Mouse (Mus musculus) forebrain, embryonic 15.5 days (tissue): ENCODE measurements at regions not wholly inside any gene's neighbourhood (a gene's known extent, or its start where the extent isn't known, plus 50 kb on each side); places are given as distances from the start of the nearest gene placed in this dataset.

Experiments
- ATAC-seq: fragments of 200-750 bp; cut with Nextera tagmentation; replicated peaks from 2 replicates; pipeline ENCODE4 v1.8.0; 2017; ENCODE audit warnings: mild to moderate bottlenecking, moderate TSS enrichment, moderate library complexity
- H3K27ac ChIP-seq: fragments of 300-500 bp; sonication (generic); replicated peaks from 2 replicates; pipeline ENCODE4 v1.5.1; 2015; ENCODE audit warnings: mild to moderate bottlenecking, inconsistent platforms
- H3K27me3 ChIP-seq: fragments of 300-500 bp; sonication (generic); 2 replicates; pipeline ENCODE4 v1.6.1; 2015; ENCODE audit warnings: inconsistent platforms
- H3K36me3 ChIP-seq: fragments of 300-500 bp; sonication (generic); 2 replicates; pipeline ENCODE4 v1.6.1; 2015; ENCODE audit warnings: mild to moderate bottlenecking, inconsistent platforms
- H3K4me1 ChIP-seq: fragments of 300-500 bp; sonication (generic); 2 replicates; pipeline ENCODE4 v1.6.1; 2015; ENCODE audit warnings: inconsistent platforms
- H3K4me2 ChIP-seq: fragments of 300-500 bp; sonication (generic); replicated peaks from 2 replicates; pipeline ENCODE4 v1.6.1; 2015; ENCODE audit warnings: mild to moderate bottlenecking, inconsistent platforms
- H3K4me3 ChIP-seq: fragments of 300-500 bp; sonication (generic); 2 replicates; pipeline ENCODE4 v1.5.1; 2015; ENCODE audit warnings: mild to moderate bottlenecking, inconsistent platforms
- H3K9ac ChIP-seq: fragments of 300-500 bp; sonication (generic); replicated peaks from 2 replicates; pipeline ENCODE4 v1.6.1; 2015; ENCODE audit warnings: mild to moderate bottlenecking, inconsistent platforms
- H3K9me3 ChIP-seq: fragments of 300-500 bp; sonication (generic); 2 replicates; pipeline ENCODE4 v1.6.1; 2016; ENCODE audit warnings: inconsistent platforms
- WGBS: fragments of 180-500 bp; shearing (Covaris S2); methylation state at CpG from one replicate; pipeline ENCODE4 v1.1.7; 2015; ENCODE audit warnings: mixed read lengths; 5-methylcytosine and 5-hydroxymethylcytosine counted together

DNA sequence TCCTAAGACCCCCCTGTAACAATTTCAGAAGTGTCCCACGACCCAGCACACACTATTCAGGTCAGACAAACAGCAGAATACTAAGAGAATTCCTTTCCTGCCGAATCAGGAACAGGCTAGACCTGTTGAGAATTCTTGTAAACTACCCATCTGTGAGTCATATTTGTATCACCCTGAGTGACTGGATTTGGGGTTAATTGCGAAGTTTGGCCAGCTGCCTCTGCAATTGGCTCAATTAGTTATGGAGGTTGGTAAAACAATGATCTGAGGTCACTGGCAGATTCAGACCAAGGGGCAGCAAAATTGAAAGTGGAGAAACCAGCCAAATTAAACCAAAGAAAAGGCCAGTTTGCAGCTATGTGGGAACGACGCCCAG lies 157.5 kb upstream of the Cdyl start:
- Histone ChIP-seq H3K36me3 (no peaks in the 10 kb centered on the region), H3K4me1 (peaks cover 26% of the 10 kb centered on the region), H3K9ac (no peak overlapping the region), H3K27ac (peak overlapping the region; percentile 15), H3K4me3 (no peak overlapping the region), H3K4me2 (no peak overlapping the region; the same call in 1 of the 2 replicates), H3K27me3 (no peaks in the 10 kb centered on the region), H3K9me3 (no peaks in the 10 kb centered on the region)
- 27% methylated on average over 5 of the region's 5 CpGs for WGBS
- ATAC-seq, result peak; percentile 73

DNA sequence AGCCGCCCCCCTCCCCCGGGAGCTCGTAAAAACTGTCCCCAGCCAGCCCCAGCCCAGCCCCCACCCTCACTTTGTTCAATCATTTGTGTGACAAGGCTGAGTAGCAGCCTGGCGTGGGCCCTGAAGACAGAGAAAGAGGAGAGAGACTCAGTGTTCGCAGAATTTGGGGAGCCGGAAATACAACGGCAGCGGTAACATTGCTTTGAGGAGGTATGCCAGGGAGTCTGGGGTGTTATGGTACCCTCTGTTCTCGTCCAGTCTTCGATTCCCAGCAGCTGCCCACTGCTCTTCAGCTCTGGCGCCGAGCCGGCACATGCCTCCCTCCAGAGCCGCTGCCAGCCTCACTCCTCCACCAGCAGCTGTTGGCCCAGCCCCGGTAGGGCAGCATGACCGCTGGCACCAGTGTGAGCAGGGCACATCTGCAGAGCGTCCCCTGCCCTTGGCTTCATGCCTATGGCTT lies 156.2 kb upstream of the Cdyl start:
- H3K27me3 ChIP-seq, result no peaks in the 10 kb centered on the region
- no peaks in the 10 kb centered on the region for H3K36me3 ChIP-seq
- H3K4me2 ChIP-seq, result peak overlapping the region; percentile 26
- H3K9me3 ChIP-seq, result no peaks in the 10 kb centered on the region
- peaks cover 26% of the 10 kb centered on the region for H3K4me1 ChIP-seq
- WGBS, result 41% methylated on average over 17 of the region's 17 CpGs
- ATAC-seq, result peak; percentile 79
- no peak overlapping the region for H3K27ac ChIP-seq
- no peak overlapping the region for H3K4me3 ChIP-seq
- H3K9ac ChIP-seq, result no peak overlapping the region

DNA sequence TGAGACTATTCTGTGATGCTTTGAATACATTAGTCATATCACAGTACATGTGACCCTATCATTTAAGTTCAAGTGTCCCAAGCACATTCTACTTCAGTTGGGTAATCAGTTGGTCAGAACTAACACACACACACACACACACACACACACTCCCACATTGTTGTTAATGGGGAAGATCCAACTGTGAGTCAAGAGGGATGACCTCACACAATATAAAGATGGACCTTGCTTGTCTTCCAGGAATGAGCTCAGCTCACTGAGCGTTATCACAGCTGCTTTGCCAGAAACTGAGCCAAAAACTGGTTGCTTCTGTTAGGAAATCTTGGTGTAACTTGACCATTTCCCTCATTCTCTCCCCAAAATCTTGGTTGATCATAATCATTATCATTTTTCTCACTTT lies 152.4 kb upstream of the Cdyl start:
- no peaks in the 10 kb centered on the region for H3K36me3 ChIP-seq
- H3K4me1 ChIP-seq, result peaks cover 14% of the 10 kb centered on the region
- WGBS, result 72% methylated on average over 1 of the region's 1 CpGs
- no peak overlapping the region for H3K27ac ChIP-seq
- no peak for ATAC-seq
- no peaks in the 10 kb centered on the region for H3K9me3 ChIP-seq
- no peaks in the 10 kb centered on the region for H3K27me3 ChIP-seq
- no peak overlapping the region for H3K4me2 ChIP-seq
- H3K9ac ChIP-seq, result no peak overlapping the region
- H3K4me3 ChIP-seq, result no peak overlapping the region

DNA sequence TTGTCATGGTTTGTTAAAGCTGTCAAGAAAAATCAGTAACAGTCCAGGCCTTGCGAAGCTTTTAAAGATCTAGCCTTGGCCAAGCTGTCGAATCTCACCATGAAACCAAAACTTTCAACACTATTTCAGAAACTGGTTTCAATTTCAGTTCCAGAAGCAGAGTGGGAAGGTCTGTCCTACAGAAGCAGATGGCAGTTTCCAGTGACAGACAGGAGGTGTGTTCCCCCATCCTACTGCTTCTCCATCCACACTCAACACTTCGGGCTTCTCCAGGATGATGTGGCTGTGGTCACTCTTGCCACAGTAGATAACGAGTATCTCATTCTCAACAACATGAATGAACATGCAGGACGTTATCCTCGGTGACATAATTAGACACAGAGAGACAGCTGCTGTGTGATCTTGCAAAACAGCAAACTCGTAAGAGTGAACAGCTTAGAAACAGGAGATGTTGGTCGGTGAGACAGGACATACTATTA lies 147.6 kb upstream of the Cdyl start:
- ATAC-seq, result no peak
- H3K4me1 ChIP-seq, result no peaks in the 10 kb centered on the region
- no peaks in the 10 kb centered on the region for H3K9me3 ChIP-seq
- H3K27ac ChIP-seq, result no peak overlapping the region
- 72% methylated on average over 8 of the region's 8 CpGs for WGBS
- H3K4me2 ChIP-seq, result no peak overlapping the region
- no peak overlapping the region for H3K4me3 ChIP-seq
- H3K9ac ChIP-seq, result no peak overlapping the region
- no peaks in the 10 kb centered on the region for H3K36me3 ChIP-seq
- H3K27me3 ChIP-seq, result no peaks in the 10 kb centered on the region

DNA sequence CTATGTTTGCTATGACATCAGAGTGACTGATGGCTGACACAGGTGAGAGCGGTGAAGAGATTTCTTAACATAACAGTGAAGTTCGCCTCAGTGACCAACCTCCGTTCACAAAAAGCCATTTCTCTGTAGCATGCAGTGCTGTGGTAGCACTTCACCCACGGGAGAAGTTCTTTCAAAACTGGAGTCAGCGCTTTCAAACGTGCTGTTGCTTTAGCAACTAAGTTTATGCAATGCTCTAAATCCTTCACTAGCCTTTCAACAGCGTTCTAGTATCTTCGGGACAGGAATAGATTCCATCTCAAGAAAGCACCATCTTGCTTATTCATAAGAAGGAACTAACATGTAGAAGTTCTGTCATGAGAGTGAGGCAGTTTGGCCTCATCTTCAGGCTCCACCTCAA lies 146.5 kb upstream of the Cdyl start:
- Histone ChIP-seq H3K36me3 (no peaks in the 10 kb centered on the region), H3K9ac (no peak overlapping the region), H3K4me1 (no peaks in the 10 kb centered on the region), H3K4me3 (no peak overlapping the region), H3K4me2 (no peak overlapping the region), H3K27me3 (no peaks in the 10 kb centered on the region), H3K9me3 (no peaks in the 10 kb centered on the region), H3K27ac (no peak overlapping the region)
- ATAC-seq, result no peak
- 89% methylated on average over 8 of the region's 8 CpGs for whole genome bisulfite sequencing

DNA sequence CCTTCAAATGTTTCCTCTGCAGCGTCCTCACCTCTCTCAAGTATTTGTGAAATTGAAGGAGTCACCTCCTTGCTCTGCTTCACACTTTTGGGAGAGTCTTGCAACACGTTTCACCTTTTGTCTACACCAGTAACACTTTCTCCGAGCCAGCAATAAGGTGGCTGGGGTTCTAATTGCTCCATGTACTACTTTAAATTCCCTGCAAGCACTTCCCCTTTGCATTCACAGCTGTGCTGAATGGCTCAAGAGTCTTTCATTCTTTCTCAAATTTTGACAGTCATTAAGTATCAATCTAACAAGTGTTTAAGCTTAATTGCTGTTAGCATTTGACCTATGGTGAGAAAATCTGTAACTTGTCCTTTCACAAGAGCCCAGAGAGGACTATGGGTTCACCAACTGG lies 144.3 kb upstream of the Cdyl start:
- Histone ChIP-seq H3K4me1 (no peaks in the 10 kb centered on the region), H3K4me2 (no peak overlapping the region), H3K27ac (no peak overlapping the region), H3K9ac (no peak overlapping the region), H3K36me3 (no peaks in the 10 kb centered on the region), H3K4me3 (no peak overlapping the region), H3K9me3 (no peaks in the 10 kb centered on the region), H3K27me3 (no peaks in the 10 kb centered on the region)
- ATAC-seq, result no peak
- WGBS, result 28% methylated on average over 3 of the region's 3 CpGs

DNA sequence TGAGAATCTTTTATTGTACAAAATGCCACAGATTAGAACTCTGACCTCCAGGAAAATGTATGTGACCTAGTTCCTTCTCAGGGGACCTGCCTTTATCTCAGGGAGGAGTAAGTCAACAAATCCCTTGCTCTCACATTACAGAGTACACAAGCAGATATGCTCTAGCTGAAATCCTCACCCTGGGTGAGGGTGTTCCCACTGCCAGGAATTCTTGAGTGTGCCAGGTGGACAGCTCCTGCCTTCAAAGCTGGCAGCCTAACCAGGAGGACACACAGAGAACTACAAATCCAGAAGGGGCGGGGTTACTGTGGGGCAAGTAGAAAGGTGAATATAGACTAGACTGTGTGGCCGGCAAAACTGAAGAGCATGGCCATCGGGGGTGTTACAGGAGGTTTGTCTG lies 141.9 kb upstream of the Cdyl start:
- H3K9me3 ChIP-seq, result no peaks in the 10 kb centered on the region
- no peaks in the 10 kb centered on the region for H3K36me3 ChIP-seq
- H3K4me1 ChIP-seq, result no peaks in the 10 kb centered on the region
- WGBS, result 90% methylated on average over 3 of the region's 3 CpGs
- no peak for ATAC-seq
- no peak overlapping the region for H3K27ac ChIP-seq
- no peak overlapping the region for H3K4me2 ChIP-seq
- no peak overlapping the region for H3K9ac ChIP-seq
- H3K4me3 ChIP-seq, result no peak overlapping the region
- H3K27me3 ChIP-seq, result no peaks in the 10 kb centered on the region

DNA sequence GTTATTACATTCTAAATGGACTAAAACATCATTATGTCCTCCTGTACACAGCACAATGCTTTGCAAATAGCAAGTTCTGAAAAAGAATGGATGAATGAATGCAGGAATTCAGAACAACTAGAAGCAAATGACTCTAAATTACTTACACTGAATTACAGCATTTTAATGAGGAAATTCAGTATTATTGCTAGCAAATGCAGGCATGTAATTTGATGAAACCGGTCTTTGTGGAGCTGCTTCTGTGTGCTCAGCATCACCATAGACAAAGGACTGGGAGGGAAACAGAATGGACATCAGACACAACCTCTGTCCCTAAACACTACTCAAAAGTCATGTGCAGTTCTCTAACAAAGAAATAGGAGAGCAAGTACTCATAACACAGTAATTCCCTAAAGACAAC lies 137.4 kb upstream of the Cdyl start:
- Histone ChIP-seq H3K4me2 (no peak overlapping the region), H3K4me1 (no peaks in the 10 kb centered on the region), H3K9ac (no peak overlapping the region), H3K27me3 (no peaks in the 10 kb centered on the region), H3K36me3 (no peaks in the 10 kb centered on the region), H3K9me3 (no peaks in the 10 kb centered on the region), H3K4me3 (no peak overlapping the region), H3K27ac (no peak overlapping the region)
- no peak for ATAC-seq
- 27% methylated on average over 1 of the region's 1 CpGs for WGBS

DNA sequence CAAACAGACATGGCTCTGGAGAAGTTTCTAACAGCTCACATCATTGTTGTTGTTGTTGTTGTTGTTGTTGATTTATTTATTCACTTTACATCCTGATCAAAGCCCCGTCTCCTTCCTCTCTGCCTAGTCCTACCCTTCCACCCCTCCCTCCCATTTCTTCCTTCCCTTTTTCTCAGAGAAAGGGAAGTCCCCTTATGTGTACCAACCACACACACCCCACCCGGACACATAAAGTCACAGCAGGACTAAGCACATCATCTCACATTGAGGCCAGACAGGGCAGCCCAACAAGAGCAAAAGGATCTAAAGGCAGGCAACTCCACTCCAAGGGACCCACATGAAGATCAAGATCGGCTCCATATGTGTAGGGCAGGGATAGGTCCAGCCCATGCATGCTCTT lies 130.1 kb upstream of the Cdyl start:
- no peak for ATAC-seq
- 86% methylated on average over 3 of the region's 3 CpGs for whole genome bisulfite sequencing
- no peaks in the 10 kb centered on the region for H3K9me3 ChIP-seq
- no peaks in the 10 kb centered on the region for H3K27me3 ChIP-seq
- no peaks in the 10 kb centered on the region for H3K4me1 ChIP-seq
- no peak overlapping the region for H3K4me3 ChIP-seq
- H3K9ac ChIP-seq, result no peak overlapping the region
- H3K4me2 ChIP-seq, result no peak overlapping the region
- H3K27ac ChIP-seq, result no peak overlapping the region
- H3K36me3 ChIP-seq, result no peaks in the 10 kb centered on the region

DNA sequence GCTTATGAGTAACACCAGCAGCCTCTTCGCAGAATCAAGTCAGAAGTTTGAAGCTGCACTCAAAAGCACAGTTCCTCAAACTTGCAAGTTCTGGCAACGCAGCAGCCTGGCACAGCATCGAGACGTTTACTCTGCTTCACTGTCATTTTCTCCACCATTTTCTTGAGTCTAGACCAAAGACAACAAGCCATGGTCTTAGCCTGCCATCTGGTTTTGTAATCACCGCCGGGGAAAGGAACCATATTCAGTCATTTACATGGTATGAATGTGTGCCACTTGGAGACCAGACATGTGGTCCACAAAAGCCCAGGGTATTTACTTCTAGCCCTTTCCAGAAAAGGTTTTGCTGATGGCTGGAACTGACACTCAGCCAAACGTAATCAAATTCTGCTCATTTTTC lies 122.5 kb upstream of the Cdyl start:
- Histone ChIP-seq H3K9me3 (no peaks in the 10 kb centered on the region), H3K27me3 (no peaks in the 10 kb centered on the region), H3K4me2 (no peak overlapping the region), H3K4me3 (no peak overlapping the region), H3K9ac (no peak overlapping the region), H3K27ac (no peak overlapping the region), H3K4me1 (no peaks in the 10 kb centered on the region), H3K36me3 (no peaks in the 10 kb centered on the region)
- no peak for ATAC-seq
- WGBS, result 79% methylated on average over 7 of the region's 7 CpGs

DNA sequence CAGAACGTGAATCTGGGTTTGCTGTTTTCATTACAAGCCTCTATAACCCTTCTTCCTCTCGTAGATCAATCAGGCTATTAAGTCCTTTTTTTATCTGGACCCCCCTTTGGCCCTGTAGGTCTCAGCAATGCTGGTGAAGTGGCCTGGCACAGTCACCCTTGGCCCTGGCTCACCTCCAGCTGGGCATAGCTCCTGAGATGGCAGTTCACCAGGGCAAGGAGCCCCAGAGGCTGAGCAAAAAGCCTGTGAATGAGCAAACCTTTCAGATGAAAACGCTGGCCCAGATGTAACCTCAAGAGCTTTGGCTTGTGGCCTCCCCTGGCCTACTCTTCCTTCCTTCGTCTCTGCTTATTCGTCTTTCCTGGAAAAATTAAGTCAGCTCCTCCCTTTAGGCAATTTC lies 121.7 kb upstream of the Cdyl start:
- H3K4me1 ChIP-seq, result no peaks in the 10 kb centered on the region
- no peak overlapping the region for H3K4me3 ChIP-seq
- 70% methylated on average over 5 of the region's 5 CpGs for WGBS
- no peak overlapping the region for H3K27ac ChIP-seq
- no peak overlapping the region for H3K9ac ChIP-seq
- H3K4me2 ChIP-seq, result no peak overlapping the region
- H3K36me3 ChIP-seq, result no peaks in the 10 kb centered on the region
- H3K27me3 ChIP-seq, result no peaks in the 10 kb centered on the region
- ATAC-seq, result no peak
- H3K9me3 ChIP-seq, result no peaks in the 10 kb centered on the region

DNA sequence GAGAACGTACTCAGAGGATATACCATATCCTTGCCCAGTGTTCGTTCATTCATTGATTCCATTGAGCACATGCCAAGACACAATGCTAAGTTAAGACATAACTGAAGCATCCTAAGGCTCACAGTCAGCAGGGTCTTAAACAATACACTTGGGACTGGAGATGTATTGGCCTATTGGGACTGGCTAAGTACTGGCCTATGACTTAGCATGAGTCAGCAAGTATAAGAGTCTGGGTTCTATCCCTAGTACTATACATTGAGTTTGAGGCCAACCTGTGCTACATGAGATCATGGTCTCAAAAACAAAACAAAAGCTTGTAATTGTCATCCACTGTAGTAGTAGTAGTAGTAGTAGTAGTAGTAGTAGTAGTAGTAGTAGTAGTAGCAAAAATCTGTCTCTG lies 119.2 kb upstream of the Cdyl start:
- H3K4me2 ChIP-seq, result no peak overlapping the region
- 91% methylated on average over 2 of the region's 2 CpGs for WGBS
- no peaks in the 10 kb centered on the region for H3K27me3 ChIP-seq
- no peak overlapping the region for H3K4me3 ChIP-seq
- H3K4me1 ChIP-seq, result no peaks in the 10 kb centered on the region
- no peaks in the 10 kb centered on the region for H3K9me3 ChIP-seq
- no peaks in the 10 kb centered on the region for H3K36me3 ChIP-seq
- H3K9ac ChIP-seq, result no peak overlapping the region
- H3K27ac ChIP-seq, result no peak overlapping the region
- ATAC-seq, result no peak

DNA sequence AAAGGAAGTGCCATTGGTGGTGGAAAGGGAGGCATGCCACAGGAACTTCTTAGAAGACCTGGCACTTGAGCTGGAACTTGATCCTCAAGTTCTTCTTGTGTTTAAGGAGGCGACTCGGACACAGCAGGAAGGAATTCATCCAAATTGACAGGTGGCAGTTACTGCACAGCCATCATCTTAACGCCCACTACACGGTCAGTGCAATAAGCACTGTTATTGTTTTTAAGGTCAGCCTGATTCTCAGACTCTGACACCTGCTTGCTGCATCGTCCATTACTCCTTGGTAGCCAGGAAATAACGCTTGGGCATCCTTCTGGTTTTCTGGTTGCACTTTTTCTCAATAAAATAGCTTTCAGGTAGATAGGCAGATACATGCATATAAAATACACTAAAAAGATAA lies 118.6 kb upstream of the Cdyl start:
- Histone ChIP-seq H3K9me3 (no peaks in the 10 kb centered on the region), H3K27me3 (no peaks in the 10 kb centered on the region), H3K4me2 (no peak overlapping the region), H3K36me3 (no peaks in the 10 kb centered on the region), H3K4me1 (no peaks in the 10 kb centered on the region), H3K9ac (no peak overlapping the region), H3K27ac (no peak overlapping the region), H3K4me3 (no peak overlapping the region)
- WGBS, result 89% methylated on average over 6 of the region's 6 CpGs
- ATAC-seq, result no peak
